Mouse (Mus musculus): ENCODE results near the gene Rabgap1l.

DNA sequence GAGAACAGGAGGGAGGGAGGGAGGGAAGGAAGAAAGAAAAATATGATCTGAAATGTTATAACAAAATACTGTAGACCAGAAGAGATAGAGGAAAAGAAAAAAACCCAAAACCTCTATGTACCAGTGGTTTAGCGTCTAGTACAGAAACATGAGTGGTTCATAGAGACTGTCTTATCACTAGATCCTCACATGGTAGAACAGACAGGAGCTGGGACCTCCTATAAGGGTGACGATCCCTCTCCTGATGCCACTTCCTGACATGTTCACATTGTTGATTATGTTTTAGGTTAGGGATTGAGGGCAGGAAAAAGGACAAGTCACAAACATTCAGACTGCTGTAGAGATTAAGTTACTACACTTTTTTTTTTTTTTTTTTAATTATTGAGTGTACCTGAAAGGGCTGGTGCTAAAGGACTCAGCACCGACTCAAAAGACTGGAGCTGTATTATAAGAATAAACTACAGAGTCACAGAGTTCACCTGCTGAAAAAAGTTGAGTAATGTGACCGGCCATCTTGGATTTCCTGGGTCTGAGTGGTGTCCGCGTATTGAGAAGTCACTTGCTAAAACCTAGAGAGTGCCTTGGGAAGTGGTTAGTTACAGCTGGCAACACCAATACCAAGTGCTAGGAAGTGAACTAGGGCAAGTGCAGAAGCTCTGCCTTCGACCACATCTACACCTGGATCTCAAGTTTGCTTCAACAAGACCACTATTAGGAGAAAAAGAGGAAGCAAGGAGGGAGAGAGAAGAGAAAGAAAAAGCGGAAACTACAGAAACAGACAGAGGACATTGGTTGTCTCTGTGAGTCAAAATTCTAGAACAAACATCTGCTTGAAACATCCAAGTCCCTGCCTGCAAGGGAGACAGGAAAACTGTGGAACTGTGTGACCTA, 37.8 kb upstream of the Rabgap1l start:
- no peak for TF ChIP-seq CTCF (IDR thresholded peaks at IDR 0.05; ENCODE audit: low read depth, low read length)
- TF ChIP-seq POLR2A (IDR thresholded peaks at IDR 0.05; ENCODE audit: extremely low read depth, insufficient read depth, low read length), result no peak
